Mouse (Mus musculus) CD4-positive naive resting alpha-beta T cell, adult 76 days (primary cell): Measurements from ENCODE around the gene Olfr1367. TPM values are rescaled to one million over a fixed set of nuclear protein-coding genes. Genes with fewer than 3 reads are reported as not detected.

ENCODE experiments used
- total RNA-seq: library from RNA; stranded (reverse); gene quantifications from one replicate; pipeline ENCODE4 v1.2.4, GENCODE M21; 2023

Gene Olfr1367
- total RNA-seq = not detected

GRCm38 (mm10) chr13:21346610-21347009 is at the start of gene Olfr1367:
Olfr1367 (plus strand) TSS chr13:21346910.

GRCm38 (mm10) chr13:21311926-21312325 is 34.8 kb upstream of the Olfr1367 start, which contains the start of gene Gpx6:
Gpx6 (plus strand) TSS chr13:21312125.

GRCm38 (mm10) chr13:21362621-21363248 is 16.0 kb downstream of the Olfr1367 start, which contains the start of gene Zscan12:
Zscan12 (plus strand) TSS chr13:21362820.

Other genes starting within 250 kb of the Olfr1367 start
- 0.15 TPM for gene Olfr1369-ps1, start 235.4 kb upstream of the Olfr1367 start, total RNA-seq
- not detected for gene Olfr263, start 217.3 kb upstream of the Olfr1367 start, total RNA-seq
- gene Olfr1368, start 201.0 kb upstream of the Olfr1367 start, total RNA-seq = not detected
- 77.4 TPM for gene Trim27, start 167.5 kb upstream of the Olfr1367 start, total RNA-seq
- not detected for gene Gpx5, start 54.2 kb upstream of the Olfr1367 start, total RNA-seq
- gene Gpx6, start 34.8 kb upstream of the Olfr1367 start, total RNA-seq = not detected
- gene Zscan12, start 15.9 kb downstream of the Olfr1367 start, total RNA-seq = 5.4 TPM
- gene Zkscan3, start 55.8 kb downstream of the Olfr1367 start, total RNA-seq = 47.9 TPM
- 0.38 TPM for gene Pgbd1, start 94.1 kb downstream of the Olfr1367 start, total RNA-seq
- gene Zscan26, start 106.8 kb downstream of the Olfr1367 start, total RNA-seq = 48.0 TPM
- gene Nkapl, start 121.6 kb downstream of the Olfr1367 start, total RNA-seq = not detected
- not detected for gene Zkscan4, start 132.0 kb downstream of the Olfr1367 start, total RNA-seq
- gene Gm10065, start 132.5 kb downstream of the Olfr1367 start, total RNA-seq = not detected
- 3.8 TPM for gene AK157302, start 148.3 kb downstream of the Olfr1367 start, total RNA-seq
- 15.9 TPM for gene Gm11273, start 154.5 kb downstream of the Olfr1367 start, total RNA-seq
- 8.9 TPM for gene Zkscan8, start 184.2 kb downstream of the Olfr1367 start, total RNA-seq
- gene Olfr1366, start 195.9 kb downstream of the Olfr1367 start, total RNA-seq = not detected
- gene Olfr1535, start 213.0 kb downstream of the Olfr1367 start, total RNA-seq = not detected
- not detected for gene Olfr1364, start 234.8 kb downstream of the Olfr1367 start, total RNA-seq